Mouse (Mus musculus): ENCODE results near the gene Gdf3. TPM values are rescaled to one million over a fixed set of nuclear protein-coding genes. Genes with fewer than 3 reads are reported as not detected.
"Not testable (repeated sequence)": the region's sequence is repeated elsewhere in the genome, so short reads cannot be mapped to it uniquely, and the experiment has no call there.

Gdf3 gene
- polyA plus RNA-seq (2015; fragmentation: Nextera tagmentation; extraction: Ambion mirVana): 0.07 and 0.09 TPM in 2 replicates

GRCm38 (mm10) chr6:122609771-122610170 is at the start of gene Gdf3:
Gdf3 (minus strand) TSS chr6:122610087.
- no peak for ATAC-seq
- Histone ChIP-seq H3K36me3 (ENCODE audit: control insufficient read depth, insufficient read depth) (no peaks in the 10 kb centered on the region), H3K4me3 (ENCODE audit: low read depth, low read length) (no peak within 1 kb of the TSS), H3K9me3 (ENCODE audit: control insufficient read depth) (no peaks in the 10 kb centered on the region), H3K27ac (ENCODE audit: low read depth, low read length) (no peak within 1 kb of the TSS), H3K4me1 (replicated peaks; ENCODE audit: control insufficient read depth, insufficient read depth, low read length) (peaks cover 3% of the 10 kb centered on the region; the same call in 1 of the 2 replicates), H3K4me2 (replicated peaks; ENCODE audit: low read depth) (peak within 1 kb of the TSS; percentile 6; the same call in 1 of the 2 replicates), H3K27me3 (replicated peaks; ENCODE audit: control insufficient read depth, insufficient read depth, low read length) (no peaks in the 10 kb centered on the region), H3K9ac (ENCODE audit: low read depth, low read length) (no peak within 1 kb of the TSS)
- TF ChIP-seq CTCF (IDR thresholded peaks at IDR 0.05; ENCODE audit: low read depth): no peak
- 44% methylated on average over 14 of the region's 14 CpGs for WGBS

GRCm38 (mm10) chr6:122659567-122659966 is 49.7 kb upstream of the Gdf3 start:
- ATAC-seq: no peak
- no peak for TF ChIP-seq CTCF (IDR thresholded peaks at IDR 0.05; ENCODE audit: low read depth)
- Histone ChIP-seq H3K4me3 (ENCODE audit: low read depth, low read length) (no peak overlapping the region), H3K9ac (ENCODE audit: low read depth, low read length) (no peak overlapping the region), H3K27me3 (replicated peaks; ENCODE audit: control insufficient read depth, insufficient read depth, low read length) (no peaks in the 10 kb centered on the region; the same call in 1 of the 2 replicates), H3K9me3 (ENCODE audit: control insufficient read depth) (no peaks in the 10 kb centered on the region), H3K27ac (ENCODE audit: low read depth, low read length) (no peak overlapping the region), H3K4me2 (replicated peaks; ENCODE audit: low read depth) (no peak overlapping the region), H3K36me3 (ENCODE audit: control insufficient read depth, insufficient read depth) (no peaks in the 10 kb centered on the region), H3K4me1 (replicated peaks; ENCODE audit: control insufficient read depth, insufficient read depth, low read length) (no peaks in the 10 kb centered on the region)
- 17% methylated on average over 7 of the region's 7 CpGs for WGBS

- H3K27me3 ChIP-seq (replicated peaks; ENCODE audit: control insufficient read depth, insufficient read depth, low read length): no peaks in the 10 kb centered on the region; the same call in 1 of the 2 replicates
- no peak overlapping the region for H3K4me3 ChIP-seq (ENCODE audit: low read depth, low read length)
- H3K4me1 ChIP-seq (replicated peaks; ENCODE audit: control insufficient read depth, insufficient read depth, low read length): no peaks in the 10 kb centered on the region
- no peaks in the 10 kb centered on the region for H3K36me3 ChIP-seq (ENCODE audit: control insufficient read depth, insufficient read depth)
- no peak overlapping the region for H3K27ac ChIP-seq (ENCODE audit: low read depth, low read length)
- H3K9ac ChIP-seq (ENCODE audit: low read depth, low read length): no peak overlapping the region
- H3K4me2 ChIP-seq (replicated peaks; ENCODE audit: low read depth): no peak overlapping the region
- TF ChIP-seq CTCF (IDR thresholded peaks at IDR 0.05; ENCODE audit: low read depth): no peak
- ATAC-seq: no peak
- 76% methylated on average over 5 of the region's 5 CpGs for WGBS
- no peaks in the 10 kb centered on the region for H3K9me3 ChIP-seq (ENCODE audit: control insufficient read depth)
Measured at GRCm38 (mm10) chr6:122657630-122658029, 47.7 kb upstream of the Gdf3 start.

- WGBS: 77% methylated on average over 6 of the region's 6 CpGs
- no peaks in the 10 kb centered on the region for H3K4me1 ChIP-seq (replicated peaks; ENCODE audit: control insufficient read depth, insufficient read depth, low read length)
- H3K27ac ChIP-seq (ENCODE audit: low read depth, low read length): no peak overlapping the region
- H3K4me3 ChIP-seq (ENCODE audit: low read depth, low read length): no peak overlapping the region
- H3K9ac ChIP-seq (ENCODE audit: low read depth, low read length): no peak overlapping the region
- no peak for TF ChIP-seq CTCF (IDR thresholded peaks at IDR 0.05; ENCODE audit: low read depth)
- H3K9me3 ChIP-seq (ENCODE audit: control insufficient read depth): no peaks in the 10 kb centered on the region
- no peak overlapping the region for H3K4me2 ChIP-seq (replicated peaks; ENCODE audit: low read depth)
- H3K27me3 ChIP-seq (replicated peaks; ENCODE audit: control insufficient read depth, insufficient read depth, low read length): no peaks in the 10 kb centered on the region; the same call in 1 of the 2 replicates
- no peaks in the 10 kb centered on the region for H3K36me3 ChIP-seq (ENCODE audit: control insufficient read depth, insufficient read depth)
- no peak for ATAC-seq
Measured at GRCm38 (mm10) chr6:122654301-122654700, 44.4 kb upstream of the Gdf3 start.

GRCm38 (mm10) chr6:122650398-122650980 is 40.6 kb upstream of the Gdf3 start:
- Histone ChIP-seq H3K4me2 (replicated peaks; ENCODE audit: low read depth) (no peak overlapping the region), H3K4me1 (replicated peaks; ENCODE audit: control insufficient read depth, insufficient read depth, low read length) (no peaks in the 10 kb centered on the region), H3K9me3 (ENCODE audit: control insufficient read depth) (no peaks in the 10 kb centered on the region), H3K9ac (ENCODE audit: low read depth, low read length) (no peak overlapping the region), H3K27ac (ENCODE audit: low read depth, low read length) (no peak overlapping the region), H3K4me3 (ENCODE audit: low read depth, low read length) (no peak overlapping the region), H3K27me3 (replicated peaks; ENCODE audit: control insufficient read depth, insufficient read depth, low read length) (no peaks in the 10 kb centered on the region), H3K36me3 (ENCODE audit: control insufficient read depth, insufficient read depth) (no peaks in the 10 kb centered on the region)
- TF ChIP-seq CTCF (IDR thresholded peaks at IDR 0.05; ENCODE audit: low read depth): no peak
- WGBS: 52% methylated on average over 5 of the region's 5 CpGs
- ATAC-seq: no peak

GRCm38 (mm10) chr6:122649903-122650302 is 40.0 kb upstream of the Gdf3 start:
- Histone ChIP-seq H3K27ac (ENCODE audit: low read depth, low read length) (no peak overlapping the region), H3K27me3 (replicated peaks; ENCODE audit: control insufficient read depth, insufficient read depth, low read length) (no peaks in the 10 kb centered on the region), H3K4me2 (replicated peaks; ENCODE audit: low read depth) (no peak overlapping the region), H3K36me3 (ENCODE audit: control insufficient read depth, insufficient read depth) (no peaks in the 10 kb centered on the region), H3K4me1 (replicated peaks; ENCODE audit: control insufficient read depth, insufficient read depth, low read length) (no peaks in the 10 kb centered on the region), H3K9ac (ENCODE audit: low read depth, low read length) (no peak overlapping the region), H3K9me3 (ENCODE audit: control insufficient read depth) (no peaks in the 10 kb centered on the region), H3K4me3 (ENCODE audit: low read depth, low read length) (no peak overlapping the region)
- WGBS: 71% methylated on average over 3 of the region's 3 CpGs
- no peak for ATAC-seq
- TF ChIP-seq CTCF (IDR thresholded peaks at IDR 0.05; ENCODE audit: low read depth): no peak; the same call in 1 of the 2 replicates

- not testable (repeated sequence) for H3K27ac ChIP-seq (ENCODE audit: low read depth, low read length); H3K9me3 ChIP-seq (ENCODE audit: control insufficient read depth); H3K4me2 ChIP-seq (replicated peaks; ENCODE audit: low read depth); H3K27me3 ChIP-seq (replicated peaks; ENCODE audit: control insufficient read depth, insufficient read depth, low read length); H3K9ac ChIP-seq (ENCODE audit: low read depth, low read length); ATAC-seq; H3K36me3 ChIP-seq (ENCODE audit: control insufficient read depth, insufficient read depth); H3K4me1 ChIP-seq (replicated peaks; ENCODE audit: control insufficient read depth, insufficient read depth, low read length); H3K4me3 ChIP-seq (ENCODE audit: low read depth, low read length)
- WGBS: 93% methylated on average over 19 of the region's 21 CpGs
Measured at GRCm38 (mm10) chr6:122644196-122644595, 34.3 kb upstream of the Gdf3 start.

- not testable (repeated sequence) for H3K9me3 ChIP-seq (ENCODE audit: control insufficient read depth); ATAC-seq; H3K9ac ChIP-seq (ENCODE audit: low read depth, low read length); H3K4me3 ChIP-seq (ENCODE audit: low read depth, low read length); H3K4me2 ChIP-seq (replicated peaks; ENCODE audit: low read depth); H3K36me3 ChIP-seq (ENCODE audit: control insufficient read depth, insufficient read depth); H3K27me3 ChIP-seq (replicated peaks; ENCODE audit: control insufficient read depth, insufficient read depth, low read length); H3K4me1 ChIP-seq (replicated peaks; ENCODE audit: control insufficient read depth, insufficient read depth, low read length); H3K27ac ChIP-seq (ENCODE audit: low read depth, low read length)
- WGBS: 71% methylated on average over 4 of the region's 4 CpGs
Measured at GRCm38 (mm10) chr6:122637566-122637965, 27.7 kb upstream of the Gdf3 start.

Measured in intestine, postnatal 0 days (tissue).